Mouse (Mus musculus) CH12.LX (cell line): ENCODE measurements around the gene Mboat1.

Source experiments
- CTCF ChIP-seq, 2 experiments: IDR thresholded peaks in 1 of 2; conservative IDR thresholded peaks in 1 of 2; 2 replicates each; pipeline ENCODE4 v1.5.1; 2011 to 2012; ENCODE audit warnings: low read depth in 2 of 2, low read length in 2 of 2, improper control_type of control experiment in 1 of 2, inconsistent platforms in 1 of 2, mild to moderate bottlenecking in 1 of 2, moderate library complexity in 1 of 2
- E2F4 ChIP-seq: IDR thresholded peaks from 2 replicates; pipeline ENCODE4 v1.6.1; 2011; ENCODE audit warnings: low read depth, low read length, improper control_type of control experiment; ENCODE audit not compliant: insufficient replicate concordance
- ELF1 ChIP-seq: IDR thresholded peaks from 2 replicates; pipeline ENCODE4 v1.6.1; 2014; ENCODE audit warnings: low read depth, mild to moderate bottlenecking, inconsistent platforms, low read length, improper control_type of control experiment
- EP300 ChIP-seq: IDR thresholded peaks from 2 replicates; pipeline ENCODE4 v1.6.1; 2011; ENCODE audit warnings: low read length, improper control_type of control experiment
- MAZ ChIP-seq: IDR thresholded peaks from 2 replicates; pipeline ENCODE4 v1.6.1; 2012; ENCODE audit warnings: low read depth, mild to moderate bottlenecking, inconsistent platforms, low read length, improper control_type of control experiment, moderate library complexity
- NRF1 ChIP-seq: IDR thresholded peaks from 2 replicates; pipeline ENCODE4 v1.6.1; 2014; ENCODE audit warnings: low read depth, mild to moderate bottlenecking, inconsistent platforms, low read length, improper control_type of control experiment, moderate library complexity
- POLR2A ChIP-seq: IDR thresholded peaks from 2 replicates; pipeline ENCODE4 v1.6.1; 2011; ENCODE audit warnings: low read depth, mild to moderate bottlenecking, improper control_type of control experiment, low read length
- UBTF ChIP-seq: IDR thresholded peaks from 2 replicates; pipeline ENCODE4 v1.6.1; 2012; ENCODE audit warnings: low read depth, mild to moderate bottlenecking, inconsistent platforms, low read length, improper control_type of control experiment, moderate library complexity

- no peak for TF ChIP-seq ELF1
- no peak for TF ChIP-seq CTCF (conservative IDR thresholded peaks at IDR 0.05 in 1 of 2, IDR thresholded peaks at IDR 0.05 in 1 of 2; ENCODE audit: low read depth in 2 of 2, low read length in 2 of 2)
- TF ChIP-seq POLR2A = no peak
- TF ChIP-seq EP300 = no peak
- TF ChIP-seq NRF1 = no peak
- TF ChIP-seq UBTF = no peak
- no peak for TF ChIP-seq MAZ
- no peak for TF ChIP-seq E2F4
These were observed 87.8 kb downstream of the Mboat1 start for GRCm38 (mm10) chr13:30224114-30224513.
